Mouse (Mus musculus) thymus, adult 2 months (tissue): Measurements from ENCODE around the gene Ttc23.

Experiments
- CTCF ChIP-seq: fragments of 200-500 bp; IDR thresholded peaks from 2 replicates; pipeline ENCODE4 v1.5.1; 2012; ENCODE audit warnings: mild to moderate bottlenecking, control low read depth, low read length, moderate library complexity, borderline replicate concordance; ENCODE audit not compliant: control insufficient read depth, poor library complexity, insufficient read depth; ENCODE audit errors: extremely low read depth
- POLR2A ChIP-seq: fragments of 200-500 bp; IDR thresholded peaks from 2 replicates; pipeline ENCODE4 v1.6.1; 2012; ENCODE audit warnings: mild to moderate bottlenecking, low read length, control low read depth, moderate library complexity; ENCODE audit not compliant: control insufficient read depth, poor library complexity, insufficient read depth; ENCODE audit errors: extremely low read depth

DNA sequence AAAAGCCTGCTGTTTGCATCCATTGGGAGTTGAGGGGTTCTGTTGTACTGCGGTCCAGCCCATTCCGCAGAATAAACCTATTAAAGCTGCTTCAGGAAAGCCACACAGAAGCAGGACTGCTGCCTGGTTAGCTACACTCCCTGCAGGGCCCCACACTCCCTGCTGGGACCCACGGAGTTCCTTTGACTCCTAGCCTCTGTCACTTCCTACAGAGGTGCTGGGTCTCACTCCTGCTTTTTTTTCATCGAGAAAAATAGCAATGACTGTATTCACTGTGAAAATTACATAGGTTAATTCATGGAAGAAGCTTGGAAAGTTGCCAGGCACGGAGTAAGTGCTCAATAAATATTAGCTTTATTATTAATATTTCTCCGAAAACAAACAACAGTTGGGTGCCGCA is 146.2 kb downstream of the Ttc23 start:
- TF ChIP-seq CTCF = no peak
- TF ChIP-seq POLR2A = no peak
